Mouse (Mus musculus) ovary, postnatal 14 days (tissue): ENCODE measurements around the gene Cdc45.

ENCODE experiments used
- DNase-seq: peaks from one replicate; pipeline ENCODE4 v3.0.0; 2022; ENCODE audit warnings: low spot score

Gene Cdc45

DNA sequence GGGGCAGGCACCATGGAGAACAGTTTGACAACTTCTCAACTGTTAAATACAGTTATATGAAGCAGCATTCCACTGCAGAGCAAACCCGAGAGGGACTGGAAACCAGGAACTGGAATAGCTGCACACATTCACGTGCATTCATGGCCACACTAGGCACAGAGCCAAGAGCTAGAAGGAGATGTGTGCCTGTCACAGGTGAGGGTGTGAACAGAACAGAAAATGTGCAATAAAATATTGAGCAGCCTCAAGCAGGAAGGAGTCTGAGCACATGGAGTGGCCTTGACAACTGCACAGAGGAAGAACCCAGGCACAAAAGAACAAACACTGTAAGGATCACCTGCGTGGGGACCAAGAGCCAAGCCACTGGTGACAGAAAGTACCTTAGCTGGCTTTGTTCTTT lies 81.1 kb downstream of the Cdc45 start:
- DNase-seq = no peak
